Mouse (Mus musculus) cerebellum, postnatal 36 days (tissue): Measurements from ENCODE around the gene Sema6d.
A peak's percentile ranks its signal among the peaks of the same experiment; 100 is the strongest.

Source experiments
- DNase-seq, 2 experiments: peaks; one replicate each; pipeline ENCODE4 v3.0.0; 2021 to 2022; ENCODE audit warnings: mixed read lengths in 2 of 2

The Sema6d gene

DNA sequence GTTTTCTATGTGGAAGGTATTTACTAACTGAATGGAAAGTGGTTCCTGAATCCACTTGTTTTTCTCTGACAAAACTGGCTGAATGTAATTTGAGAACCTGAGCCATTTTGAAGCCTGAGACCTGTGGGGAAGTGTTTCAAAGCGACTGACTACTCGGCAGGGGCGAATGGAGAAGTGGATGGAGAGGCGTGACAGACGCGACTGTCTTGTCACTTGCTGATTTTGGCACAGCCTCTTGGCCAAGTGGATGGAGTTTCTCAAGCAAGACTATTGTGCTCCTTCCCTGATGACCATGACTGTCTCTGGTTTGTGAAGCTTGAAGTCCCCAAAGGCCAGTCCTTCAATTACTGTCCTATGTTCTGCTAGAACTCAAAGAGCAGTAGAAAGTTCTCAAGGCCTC lies 530.7 kb downstream of the Sema6d start:
- DNase-seq: no peak

GRCm38 (mm10) chr2:124621972-124622621 lies 532.3 kb downstream of the Sema6d start:
- DNase-seq: no peak

GRCm38 (mm10) chr2:124624247-124624929 lies 534.6 kb downstream of the Sema6d start:
- no peak for DNase-seq

- DNase-seq: no peak
Measured at GRCm38 (mm10) chr2:124626425-124626824, 536.7 kb downstream of the Sema6d start.

DNA sequence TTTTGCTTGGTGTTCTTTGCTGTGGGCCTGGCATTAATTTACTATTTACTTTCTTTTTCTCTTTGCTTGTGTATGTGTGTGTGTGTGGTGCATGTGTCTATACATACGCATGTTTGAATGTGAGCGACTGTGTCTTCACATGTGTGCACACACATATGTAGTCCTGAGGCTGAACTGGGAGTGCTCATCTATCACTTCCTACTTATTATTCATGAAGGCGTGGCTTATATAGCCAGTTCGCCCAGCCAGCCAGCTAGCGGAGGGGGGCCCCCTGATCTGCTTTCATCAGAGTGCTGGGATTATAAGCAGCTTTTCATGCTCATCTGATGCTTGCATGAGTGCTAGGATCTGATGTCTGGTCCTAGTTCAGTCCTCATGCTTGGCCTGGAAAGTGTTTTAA lies 537.9 kb downstream of the Sema6d start:
- DNase-seq: no peak

DNA sequence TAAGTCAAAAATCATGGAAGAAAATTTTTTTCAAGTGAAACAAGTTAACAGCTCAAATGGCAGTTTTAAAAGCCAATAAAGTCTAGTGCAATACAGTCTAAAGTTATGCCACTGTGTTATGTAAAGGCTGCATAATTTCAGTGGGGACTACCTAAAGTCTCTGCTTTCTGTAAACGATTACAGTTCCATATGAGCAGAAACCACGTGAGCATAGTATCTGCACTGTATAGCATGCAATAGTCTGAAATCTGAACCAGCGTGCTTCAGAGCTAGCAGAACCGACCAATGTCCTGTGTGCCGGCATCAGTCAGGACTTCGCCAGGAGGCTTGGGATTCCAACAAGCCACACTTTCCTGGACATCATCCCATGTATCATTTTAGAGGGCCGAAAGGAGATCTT lies 538.9 kb downstream of the Sema6d start:
- no peak for DNase-seq

DNA sequence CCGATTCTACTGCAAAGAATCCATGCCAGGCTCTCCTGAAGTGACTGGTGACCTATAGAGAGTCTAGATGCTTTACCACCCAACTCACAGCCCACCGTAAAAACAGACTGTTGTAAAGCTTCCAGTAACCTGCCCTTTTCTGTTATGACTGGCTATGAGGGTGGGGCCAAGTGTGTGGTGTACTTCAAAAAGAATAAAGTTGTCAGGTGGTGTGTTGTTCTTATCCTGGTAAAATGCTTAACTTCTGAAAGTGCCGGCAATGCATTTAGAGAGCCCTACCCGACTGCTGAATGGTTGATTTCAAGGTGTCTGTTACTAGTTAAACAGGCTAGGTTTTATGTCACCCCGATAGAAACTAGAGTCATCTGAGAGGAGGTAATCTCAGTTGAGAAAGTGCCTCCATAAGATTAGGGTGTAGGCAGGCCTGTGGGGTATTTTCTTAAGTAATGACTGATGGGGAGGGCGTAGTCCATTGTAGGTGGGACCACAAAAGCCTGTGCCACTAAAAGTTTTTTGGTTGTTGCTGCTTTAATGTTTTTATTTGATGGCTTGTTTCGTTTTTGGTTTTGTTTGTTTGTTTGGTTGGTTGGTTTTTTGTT lies 544.7 kb downstream of the Sema6d start:
- DNase-seq: no peak

DNA sequence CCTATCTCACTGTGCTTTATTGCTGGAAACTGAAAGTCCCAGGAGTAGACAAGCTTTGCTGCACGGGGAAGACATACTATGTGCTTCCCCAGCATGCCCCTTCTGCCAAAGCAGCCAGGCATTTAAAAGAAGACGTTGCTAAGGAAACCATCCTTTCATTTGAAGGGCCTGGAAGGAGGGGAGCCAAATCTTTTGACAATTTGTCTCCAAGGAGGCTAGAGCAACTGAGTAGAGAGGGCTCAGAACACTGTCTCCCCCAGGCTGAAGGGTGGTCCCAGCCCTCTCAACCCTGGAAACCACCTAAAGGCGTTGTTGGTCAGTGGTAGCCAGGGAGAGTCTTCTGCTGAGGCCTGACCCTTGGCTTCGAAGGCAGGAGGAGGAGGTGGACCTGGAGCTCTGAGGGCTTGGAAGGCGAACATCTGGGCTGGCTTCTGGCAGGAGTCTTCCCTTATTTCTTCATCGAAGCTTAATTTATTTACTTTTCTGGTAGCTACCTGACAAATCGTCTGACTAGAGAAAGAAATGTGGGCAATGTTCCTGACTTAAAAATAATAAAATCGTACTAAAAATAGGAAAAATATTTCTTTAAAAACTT lies 545.6 kb downstream of the Sema6d start:
- DNase-seq: no peak

DNA sequence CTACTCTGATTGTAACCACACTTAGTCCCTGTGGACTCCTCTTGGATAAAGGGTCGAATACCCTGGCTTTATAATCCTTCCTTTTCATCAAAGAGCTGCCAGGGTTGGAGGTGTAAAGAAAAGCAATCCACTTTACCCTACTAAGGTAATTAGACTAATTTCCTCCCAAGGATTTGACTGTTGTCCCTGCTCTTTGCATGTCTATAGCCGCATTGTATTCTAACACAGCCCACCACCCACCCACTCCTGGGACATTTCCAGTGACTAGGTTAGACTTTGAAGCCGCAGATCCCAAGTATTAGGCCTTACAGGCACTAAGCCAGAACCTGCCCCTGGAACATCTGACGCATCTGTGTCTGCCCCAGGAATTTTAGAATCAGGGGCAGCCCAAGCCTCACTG lies 547.3 kb downstream of the Sema6d start:
- no peak for DNase-seq

DNA sequence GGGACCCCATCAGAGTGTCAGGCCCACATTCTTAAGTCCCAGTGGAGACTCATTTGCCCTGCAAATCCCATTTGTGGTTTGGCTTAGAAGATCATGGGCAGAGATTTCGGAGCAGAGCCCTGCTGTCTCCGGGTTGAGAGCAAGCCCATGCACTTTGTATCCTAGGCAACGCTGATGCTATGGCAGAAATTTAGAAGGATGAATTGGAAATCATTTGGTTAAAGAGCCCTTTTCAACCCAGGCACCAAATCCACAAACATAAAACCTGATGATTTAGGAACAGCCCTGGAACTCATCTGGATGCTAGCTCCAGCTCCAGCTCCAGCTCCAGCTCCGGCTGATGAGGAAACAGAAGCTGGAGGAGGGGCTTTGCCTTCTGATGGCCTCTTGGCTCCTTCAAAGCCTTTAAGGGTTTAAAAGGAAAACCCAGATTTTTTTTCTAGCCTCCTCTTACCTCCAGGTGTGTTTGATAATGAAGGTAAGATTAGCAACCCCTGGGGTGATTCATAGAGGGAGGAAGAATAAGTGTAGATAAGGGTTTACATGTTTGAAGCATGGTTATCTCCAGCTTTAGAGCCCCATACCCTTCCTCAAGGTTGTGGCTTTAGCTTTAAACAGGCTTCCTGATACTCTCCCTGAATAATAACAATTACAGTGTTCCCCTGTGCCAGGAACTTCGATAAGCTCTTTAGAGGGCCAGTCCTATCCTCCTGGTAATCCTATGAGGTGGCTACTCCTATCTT lies 549.6 kb downstream of the Sema6d start:
- DNase-seq: no peak

DNA sequence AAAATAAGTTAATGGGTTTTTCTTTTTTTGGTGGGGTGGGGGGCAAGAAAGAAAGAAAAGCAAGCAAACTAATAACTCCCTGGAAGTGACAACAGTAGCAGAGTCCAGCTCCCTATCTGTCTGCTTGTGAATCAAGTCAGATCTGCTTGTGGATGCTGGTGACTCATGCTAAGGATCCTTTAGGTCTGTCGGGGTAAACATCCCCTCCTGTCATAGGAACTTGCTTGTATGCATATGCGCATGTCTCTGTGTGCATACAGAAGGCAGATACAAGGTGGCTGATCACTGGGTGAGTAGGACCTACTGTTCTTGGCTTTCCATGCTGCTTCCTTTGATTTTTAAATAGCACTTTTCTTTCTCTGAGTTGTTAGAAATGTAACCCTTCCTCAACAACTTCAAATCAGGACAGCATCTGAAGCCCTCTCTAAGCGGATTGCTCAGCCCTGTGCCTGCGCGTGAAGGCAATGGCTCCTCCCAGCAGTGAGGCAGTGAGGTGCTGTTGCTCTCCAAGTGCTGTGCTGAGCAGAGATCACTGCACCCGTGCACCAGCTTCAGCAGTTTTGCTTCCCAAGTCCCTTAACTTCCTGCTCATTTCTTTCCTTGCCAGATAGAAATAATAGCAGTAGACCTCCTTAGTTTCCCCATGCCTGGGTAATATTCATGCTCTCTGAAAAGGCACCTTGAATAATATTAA lies 550.9 kb downstream of the Sema6d start:
- DNase-seq: peak; percentile 39 to 63

DNA sequence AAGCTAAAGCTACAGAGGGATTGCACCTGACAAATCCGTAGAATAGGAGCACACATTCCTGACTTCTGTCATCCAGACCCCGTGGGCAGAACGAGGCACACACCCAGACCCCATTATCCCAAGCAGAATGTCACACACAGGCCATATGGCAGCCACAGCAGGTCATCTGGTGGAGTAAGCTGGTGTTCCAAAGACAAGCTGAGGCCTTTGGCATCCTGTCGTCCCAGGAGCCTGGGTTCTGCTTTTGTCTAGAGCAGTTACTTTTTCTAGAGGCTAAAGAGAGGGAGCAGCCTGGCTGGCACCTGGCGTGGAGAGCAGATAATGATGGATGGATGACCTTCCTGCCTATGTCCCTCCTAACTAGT lies 551.4 kb downstream of the Sema6d start:
- DNase-seq: peak; percentile 92 to 94

GRCm38 (mm10) chr2:124642131-124642530 lies 552.4 kb downstream of the Sema6d start:
- no peak for DNase-seq

DNA sequence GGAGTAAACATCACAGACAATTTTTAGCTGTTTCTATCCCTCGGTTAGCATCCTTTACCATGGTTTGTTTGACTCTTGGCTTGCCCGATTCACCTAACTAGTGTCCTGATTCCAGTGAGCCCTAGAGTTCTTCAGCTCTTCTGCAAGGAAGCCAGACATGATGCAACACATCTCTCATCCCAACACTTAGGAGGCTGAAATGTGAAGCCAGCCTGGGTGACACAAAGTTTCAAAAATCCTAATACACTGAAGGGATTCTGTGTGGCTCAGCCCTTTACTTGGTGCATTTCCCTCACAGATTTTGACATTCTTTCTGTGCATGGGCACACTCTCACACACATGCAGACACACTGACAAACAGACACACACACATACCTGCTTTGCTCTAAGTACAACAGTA lies 560.8 kb downstream of the Sema6d start:
- peak in 1 of 2 experiments; percentile 3 for DNase-seq

DNA sequence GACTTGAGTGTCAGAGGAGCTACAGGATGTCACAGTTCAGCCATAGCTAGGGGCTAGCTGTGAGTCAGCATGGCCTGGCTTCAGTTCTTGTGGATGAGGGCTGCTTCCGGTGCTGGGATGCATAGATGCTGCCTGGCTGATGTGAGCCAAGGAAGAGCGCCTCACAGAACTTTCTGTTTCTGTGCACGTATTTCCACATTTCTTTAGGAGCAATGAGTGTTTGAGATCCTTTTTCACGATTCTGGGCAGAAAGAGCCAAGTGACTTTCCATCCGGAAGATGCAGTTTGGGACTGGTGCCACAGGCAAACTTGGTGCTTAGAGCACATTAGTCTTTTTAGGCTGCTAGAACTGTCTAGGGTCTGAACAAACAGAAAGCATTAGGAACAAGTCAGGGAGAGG lies 561.4 kb downstream of the Sema6d start:
- DNase-seq: peak in 1 of 2 experiments; percentile 24

DNA sequence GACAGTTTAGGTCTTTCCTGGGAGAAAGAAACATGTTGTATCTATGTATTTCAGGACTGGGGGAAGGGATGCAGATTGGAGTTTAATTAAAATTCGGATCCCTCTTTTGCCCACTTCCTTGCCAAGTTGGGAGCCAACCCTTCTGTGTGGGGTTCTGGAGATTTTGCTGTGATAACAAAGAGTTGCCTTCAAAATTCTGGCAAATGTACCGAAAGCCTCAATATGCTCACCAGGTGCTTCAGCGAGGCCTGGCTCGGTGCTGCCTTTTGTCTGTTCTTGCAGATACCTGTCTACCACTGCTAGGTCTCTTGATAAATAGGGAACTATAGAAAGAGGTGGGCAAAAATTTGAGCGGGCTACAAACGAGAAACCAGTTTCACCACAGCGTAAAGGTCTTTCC lies 563.4 kb downstream of the Sema6d start:
- peak; percentile 57 to 58 for DNase-seq

GRCm38 (mm10) chr2:124657358-124657757 lies 567.6 kb downstream of the Sema6d start:
- no peak for DNase-seq

- no peak for DNase-seq
Measured at GRCm38 (mm10) chr2:124658374-124658773, 568.6 kb downstream of the Sema6d start.

GRCm38 (mm10) chr2:124659601-124660000 lies 569.8 kb downstream of the Sema6d start:
- no peak for DNase-seq

DNA sequence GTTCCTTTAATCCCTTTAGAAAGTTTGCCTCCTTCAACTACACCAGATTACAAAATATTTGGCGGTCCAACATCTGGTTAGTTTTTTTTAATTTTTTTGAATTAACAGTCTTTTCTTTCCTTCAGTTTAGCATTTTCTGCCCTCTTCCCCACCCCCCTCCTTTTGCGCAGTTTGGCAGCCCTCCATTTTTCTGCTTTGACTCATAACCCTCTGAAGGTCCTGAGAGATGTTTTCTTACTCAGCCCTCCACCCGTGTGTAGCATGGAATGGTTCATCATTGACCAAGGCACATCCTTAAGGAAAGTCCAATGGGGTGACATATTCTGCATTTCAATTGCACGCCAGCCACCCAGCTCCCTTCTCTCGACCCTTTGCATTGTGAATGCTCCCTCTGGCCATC lies 570.9 kb downstream of the Sema6d start:
- DNase-seq: no peak

DNA sequence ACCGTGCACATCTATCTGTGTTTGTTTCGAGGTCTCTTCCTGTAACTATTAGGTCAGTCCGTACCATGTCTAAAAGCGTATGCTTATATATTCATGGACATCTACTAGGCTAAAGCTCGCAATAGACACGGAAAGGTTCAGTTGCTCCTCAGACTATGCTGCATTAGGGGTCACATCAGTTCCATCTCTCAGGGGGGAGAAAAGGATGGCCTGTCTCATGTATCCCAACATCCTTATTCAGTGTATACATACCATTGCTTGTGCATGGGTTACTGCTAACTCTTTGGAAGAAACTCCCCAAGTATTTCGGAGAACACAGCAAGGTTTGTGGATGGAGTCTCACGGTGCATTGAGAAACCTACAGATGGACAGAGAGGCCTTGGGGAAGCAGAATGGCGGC lies 571.5 kb downstream of the Sema6d start:
- no peak for DNase-seq

- DNase-seq: no peak
Measured at GRCm38 (mm10) chr2:124662257-124662656, 572.5 kb downstream of the Sema6d start.

DNA sequence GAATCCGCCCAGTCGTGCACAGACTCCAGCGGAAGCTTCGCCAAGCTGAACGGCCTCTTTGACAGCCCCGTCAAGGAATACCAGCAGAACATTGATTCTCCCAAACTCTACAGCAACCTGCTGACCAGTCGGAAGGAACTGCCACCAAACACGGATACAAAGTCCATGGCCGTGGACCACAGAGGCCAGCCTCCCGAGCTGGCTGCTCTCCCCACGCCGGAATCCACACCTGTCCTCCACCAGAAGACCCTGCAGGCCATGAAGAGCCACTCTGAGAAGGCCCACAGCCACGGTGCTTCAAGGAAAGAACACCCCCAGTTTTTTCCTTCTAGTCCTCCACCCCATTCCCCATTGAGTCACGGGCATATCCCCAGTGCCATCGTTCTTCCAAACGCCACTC lies 574.4 kb downstream of the Sema6d start:
- no peak for DNase-seq
